Mouse (Mus musculus) myocyte (in vitro differentiated cells): ENCODE measurements around the gene Gnat1. TPM values are rescaled to one million over a fixed set of nuclear protein-coding genes. Genes with fewer than 3 reads are reported as not detected.
A peak's percentile ranks its signal among the peaks of the same experiment; 100 is the strongest.

Source experiments
- H3K27me3 ChIP-seq: one replicate; pipeline ENCODE4 v1.6.1; 2011; ENCODE audit not compliant: control insufficient read depth, insufficient read depth, insufficient read length
- H3K36me3 ChIP-seq: one replicate; pipeline ENCODE4 v1.6.1; 2011; ENCODE audit not compliant: control insufficient read depth, insufficient read depth
- H3K4me2 ChIP-seq: one replicate; pipeline ENCODE4 v1.6.1; 2011; ENCODE audit warnings: low read depth, control low read depth
- H3K4me3 ChIP-seq: one replicate; pipeline ENCODE4 v1.5.1; 2011; ENCODE audit warnings: mild to moderate bottlenecking, control low read depth, moderate library complexity
- H3K79me2 ChIP-seq: one replicate; pipeline ENCODE4 v1.6.1; 2011; ENCODE audit not compliant: control insufficient read depth, insufficient read depth
- H3ac ChIP-seq: one replicate; pipeline ENCODE4 v1.6.1; 2011; ENCODE audit not compliant: control insufficient read depth, insufficient read length
- CEBPB ChIP-seq: IDR thresholded peaks from 2 replicates; pipeline ENCODE4 v1.6.1; 2011; ENCODE audit warnings: mild to moderate bottlenecking, moderate library complexity; ENCODE audit not compliant: poor library complexity, insufficient read depth, severe bottlenecking
- E2F4 ChIP-seq: IDR thresholded peaks from one replicate; pipeline ENCODE4 v1.6.1; 2011; ENCODE audit warnings: mild to moderate bottlenecking, control low read depth, moderate library complexity; ENCODE audit not compliant: insufficient read depth
- MAX ChIP-seq: IDR thresholded peaks from one replicate; pipeline ENCODE4 v1.6.1; 2011; ENCODE audit warnings: low read depth, mild to moderate bottlenecking, control low read depth
- MYOD1 ChIP-seq, 3 experiments: IDR thresholded peaks; one replicate each; pipeline ENCODE4 v1.6.1; 2011; ENCODE audit warnings: control low read depth in 2 of 3, low read depth in 2 of 3, mild to moderate bottlenecking in 2 of 3, moderate library complexity in 1 of 3; ENCODE audit not compliant: insufficient read length in 2 of 3, control insufficient read depth in 1 of 3
- MYOG ChIP-seq, 3 experiments: IDR thresholded peaks; one replicate each; pipeline ENCODE4 v1.6.1; 2011; ENCODE audit warnings: control low read depth in 2 of 3, low read depth in 2 of 3, mild to moderate bottlenecking in 2 of 3; ENCODE audit not compliant: insufficient read length in 2 of 3, control insufficient read depth in 1 of 3, insufficient read depth in 1 of 3
- POLR2A ChIP-seq: IDR thresholded peaks from one replicate; pipeline ENCODE4 v1.6.1; 2011; ENCODE audit warnings: low read depth, mild to moderate bottlenecking, control low read depth, moderate library complexity; ENCODE audit not compliant: insufficient read length
- POLR2AphosphoS2 ChIP-seq: IDR thresholded peaks from one replicate; pipeline ENCODE4 v1.6.1; 2011; ENCODE audit warnings: low read depth, control low read depth; ENCODE audit not compliant: insufficient read length
- REST ChIP-seq: IDR thresholded peaks from one replicate; pipeline ENCODE4 v1.6.1; 2011; ENCODE audit warnings: mild to moderate bottlenecking, control low read depth, moderate library complexity; ENCODE audit not compliant: insufficient read depth, insufficient read length
- SRF ChIP-seq: IDR thresholded peaks from one replicate; pipeline ENCODE4 v1.6.1; 2011; ENCODE audit warnings: low read depth; ENCODE audit not compliant: control insufficient read depth, insufficient read length
- TCF12 ChIP-seq: IDR thresholded peaks from one replicate; pipeline ENCODE4 v1.6.1; 2011; ENCODE audit warnings: mild to moderate bottlenecking, control low read depth; ENCODE audit not compliant: poor library complexity, insufficient read depth, severe bottlenecking
- TCF3 ChIP-seq: IDR thresholded peaks from one replicate; pipeline ENCODE4 v1.6.1; 2011; ENCODE audit warnings: low read depth, control low read depth; ENCODE audit not compliant: insufficient read length
- USF1 ChIP-seq: IDR thresholded peaks from one replicate; pipeline ENCODE4 v1.6.1; 2011; ENCODE audit warnings: low read depth, mild to moderate bottlenecking, control low read depth, moderate library complexity
- polyA plus RNA-seq: library from polyadenylated mRNA; unstranded; fragments of >200 nt; fragmentation: generic; extraction: Trizol; gene quantifications from one replicate; pipeline ENCODE4 v1.2.1, GENCODE M21; 2012; ENCODE audit warnings: missing spikeins

Gnat1 gene
- polyA plus RNA-seq, 1 experiment: not detected

DNA sequence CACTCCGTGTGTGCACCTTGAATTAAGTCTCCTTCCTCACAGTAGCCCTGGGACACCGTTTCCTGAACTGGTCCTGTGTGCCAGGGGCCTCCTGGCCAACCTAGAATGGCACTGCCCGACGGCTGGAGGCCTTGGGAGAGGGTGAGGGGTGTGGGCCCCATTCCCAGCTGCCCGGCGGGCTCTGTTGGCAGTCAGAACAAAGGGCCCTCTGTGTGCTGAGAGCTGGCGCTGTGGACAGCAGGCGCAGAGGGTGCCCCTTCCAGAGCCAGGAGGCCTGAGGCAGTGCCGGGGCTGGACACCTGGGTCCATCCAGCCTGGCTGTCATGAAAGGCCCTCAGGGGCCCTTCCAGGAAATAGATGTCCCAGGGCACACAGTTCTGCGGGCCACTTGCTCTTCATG is 20.0 kb downstream of the Gnat1 start:
- H3K79me2 ChIP-seq: no peaks in the 10 kb centered on the region
- H3K27me3 ChIP-seq: peaks cover 79% of the 10 kb centered on the region
- H3K36me3 ChIP-seq: no peaks in the 10 kb centered on the region
- H3K4me3 ChIP-seq: no peak overlapping the region
- no peak for TF ChIP-seq SRF
- TF ChIP-seq E2F4: no peak
- peak in 1 of 3 experiments; percentile 37 for TF ChIP-seq MYOG (IDR thresholded peaks at IDR 0.05; ENCODE audit: control insufficient read depth in 1 of 3, insufficient read depth in 1 of 3, insufficient read length in 2 of 3, low read depth in 2 of 3)
- no peak for TF ChIP-seq REST
- TF ChIP-seq TCF3: no peak
- H3ac ChIP-seq: no peak overlapping the region
- H3K4me2 ChIP-seq: no peak overlapping the region

DNA sequence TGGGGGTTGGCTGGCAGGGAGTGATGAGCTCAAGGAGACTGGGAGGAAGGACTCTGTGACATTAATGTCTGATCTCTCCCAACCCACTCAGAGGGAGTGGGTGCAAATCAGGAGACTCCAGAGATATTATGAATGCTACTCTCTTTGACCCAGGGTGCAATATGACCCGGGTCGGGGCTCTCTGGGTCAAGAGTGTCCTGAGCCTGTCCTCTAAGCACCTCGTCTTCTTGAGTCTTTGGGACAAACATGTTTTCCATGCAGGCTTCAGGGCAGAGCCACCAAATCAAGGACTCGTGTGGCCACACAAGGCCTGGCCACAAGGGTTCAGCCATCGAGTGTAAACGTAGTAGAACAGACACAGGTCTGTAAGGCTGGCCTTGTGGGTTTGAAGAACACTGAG is 21.4 kb downstream of the Gnat1 start:
- Histone ChIP-seq H3K4me2 (no peak overlapping the region), H3K79me2 (no peaks in the 10 kb centered on the region), H3K27me3 (peaks cover 69% of the 10 kb centered on the region), H3ac (no peak overlapping the region), H3K4me3 (no peak overlapping the region), H3K36me3 (no peaks in the 10 kb centered on the region)
- TF ChIP-seq CEBPB (no peak), MYOG (IDR thresholded peaks at IDR 0.05; ENCODE audit: control insufficient read depth in 1 of 3, insufficient read depth in 1 of 3, insufficient read length in 2 of 3, low read depth in 2 of 3) (no peak), E2F4 (no peak), TCF12 (no peak), POLR2AphosphoS2 (no peak), SRF (no peak), REST (no peak), MAX (no peak)

DNA sequence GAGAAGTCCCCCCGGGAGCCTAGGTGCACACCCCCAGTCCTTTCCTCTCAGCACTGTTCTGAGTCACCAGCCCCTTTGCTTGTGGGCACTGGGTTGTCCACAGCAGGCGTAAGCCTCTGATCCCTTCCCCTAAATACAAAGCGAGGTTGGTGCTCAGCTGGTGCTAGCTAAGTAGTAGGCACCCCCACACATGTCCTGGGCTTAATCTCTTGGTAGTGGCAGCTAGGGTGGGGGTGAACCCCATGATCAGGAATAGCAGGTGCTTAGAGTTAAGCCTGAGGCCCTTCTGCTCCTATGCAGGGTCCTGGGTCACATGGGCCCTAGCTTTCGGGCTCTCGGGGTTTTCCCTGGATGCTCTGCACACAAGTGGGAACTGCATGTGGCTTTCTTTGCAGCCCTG is 22.4 kb downstream of the Gnat1 start:
- Histone ChIP-seq H3ac (no peak overlapping the region), H3K4me2 (no peak overlapping the region), H3K79me2 (no peaks in the 10 kb centered on the region), H3K36me3 (no peaks in the 10 kb centered on the region), H3K27me3 (peaks cover 59% of the 10 kb centered on the region), H3K4me3 (no peak overlapping the region)
- TF ChIP-seq SRF: no peak
- TF ChIP-seq TCF12: no peak
- no peak for TF ChIP-seq POLR2AphosphoS2
- TF ChIP-seq E2F4: no peak
- TF ChIP-seq USF1: no peak
- no peak for TF ChIP-seq MYOG (IDR thresholded peaks at IDR 0.05; ENCODE audit: control insufficient read depth in 1 of 3, insufficient read depth in 1 of 3, insufficient read length in 2 of 3, low read depth in 2 of 3)
- no peak for TF ChIP-seq MYOD1 (IDR thresholded peaks at IDR 0.05; ENCODE audit: control insufficient read depth in 1 of 3, insufficient read length in 2 of 3, low read depth in 2 of 3)
- TF ChIP-seq POLR2A: no peak
- TF ChIP-seq CEBPB: no peak
- TF ChIP-seq REST: no peak
- no peak for TF ChIP-seq TCF3
- TF ChIP-seq MAX: no peak

DNA sequence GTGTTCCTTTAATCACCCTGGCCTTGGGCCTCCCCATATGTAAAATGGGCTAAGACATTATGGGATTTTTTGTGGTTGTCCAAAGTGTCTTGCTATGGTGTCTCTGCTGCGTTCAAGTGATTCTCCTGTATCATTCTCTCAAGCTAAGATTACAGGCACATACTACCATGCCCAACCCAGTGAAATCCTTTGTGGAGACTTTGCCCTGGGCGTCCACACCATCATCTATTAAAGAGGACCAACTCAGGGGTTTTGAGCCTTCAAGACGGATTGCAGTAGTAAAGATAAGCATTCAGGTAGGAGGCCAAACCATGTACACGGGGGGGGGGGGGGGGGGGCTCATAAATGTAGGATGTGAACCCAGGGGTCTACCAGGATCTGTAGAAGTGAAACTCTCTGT is 24.9 kb downstream of the Gnat1 start:
- H3K4me2 ChIP-seq: no peak overlapping the region
- H3ac ChIP-seq: no peak overlapping the region
- TF ChIP-seq POLR2A (no peak), SRF (no peak), POLR2AphosphoS2 (no peak), TCF3 (no peak), MYOD1 (IDR thresholded peaks at IDR 0.05; ENCODE audit: control insufficient read depth in 1 of 3, insufficient read length in 2 of 3, low read depth in 2 of 3) (no peak), MAX (no peak), REST (no peak), USF1 (no peak), MYOG (IDR thresholded peaks at IDR 0.05; ENCODE audit: control insufficient read depth in 1 of 3, insufficient read depth in 1 of 3, insufficient read length in 2 of 3, low read depth in 2 of 3) (no peak), TCF12 (no peak), E2F4 (no peak), CEBPB (no peak)
- no peaks in the 10 kb centered on the region for H3K79me2 ChIP-seq
- H3K27me3 ChIP-seq: peaks cover 43% of the 10 kb centered on the region
- H3K4me3 ChIP-seq: no peak overlapping the region
- H3K36me3 ChIP-seq: no peaks in the 10 kb centered on the region

DNA sequence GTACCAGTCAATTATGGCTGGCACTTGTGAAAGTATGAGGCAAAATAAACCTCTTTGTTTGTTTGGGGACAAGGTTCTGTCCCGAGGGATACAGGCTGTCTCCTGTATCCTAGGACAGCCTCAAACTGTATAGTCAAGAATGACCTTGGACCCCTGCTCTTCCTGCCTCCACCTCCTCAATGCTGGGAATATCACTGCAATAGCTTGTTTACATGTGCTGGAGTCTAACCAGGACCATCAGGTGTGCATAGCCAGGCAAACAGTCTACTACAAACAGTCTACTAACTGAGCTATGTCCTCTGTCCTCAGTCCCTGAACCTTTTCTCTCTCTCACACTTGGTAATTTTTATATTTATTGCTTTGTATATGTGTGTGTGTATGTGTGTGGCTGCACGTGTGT is 26.0 kb downstream of the Gnat1 start:
- H3K36me3 ChIP-seq: no peaks in the 10 kb centered on the region
- H3K4me2 ChIP-seq: no peak overlapping the region
- peaks cover 32% of the 10 kb centered on the region for H3K27me3 ChIP-seq
- no peak overlapping the region for H3ac ChIP-seq
- H3K79me2 ChIP-seq: no peaks in the 10 kb centered on the region
- TF ChIP-seq CEBPB (no peak), POLR2AphosphoS2 (no peak), REST (no peak), MYOD1 (IDR thresholded peaks at IDR 0.05; ENCODE audit: control insufficient read depth in 1 of 3, insufficient read length in 2 of 3, low read depth in 2 of 3) (no peak), SRF (no peak), E2F4 (no peak), USF1 (no peak), TCF12 (no peak), MYOG (IDR thresholded peaks at IDR 0.05; ENCODE audit: control insufficient read depth in 1 of 3, insufficient read depth in 1 of 3, insufficient read length in 2 of 3, low read depth in 2 of 3) (no peak)
- H3K4me3 ChIP-seq: no peak overlapping the region
